Mouse (Mus musculus): Measurements from ENCODE around the gene Snrnp35. TPM values are rescaled to one million over a fixed set of nuclear protein-coding genes. Genes with fewer than 3 reads are reported as not detected.

Snrnp35 gene
- polyA plus RNA-seq, 1 experiment: 18.9 TPM

GRCm38 (mm10) chr5:124440094-124440701 is 42.7 kb upstream of the Snrnp35 start:
- TF ChIP-seq E2F4 (IDR thresholded peaks at IDR 0.05; ENCODE audit: insufficient read depth): no peak
- no peak for TF ChIP-seq TCF3 (IDR thresholded peaks at IDR 0.05; ENCODE audit: insufficient read length, low read depth)
- no peaks in the 10 kb centered on the region for H3K27me3 ChIP-seq (ENCODE audit: control insufficient read depth, insufficient read depth, insufficient read length)
- H3ac ChIP-seq (ENCODE audit: control insufficient read depth, insufficient read length): peak overlapping the region; percentile 16
- no peaks in the 10 kb centered on the region for H3K36me3 ChIP-seq (ENCODE audit: control insufficient read depth, insufficient read depth)
- peak overlapping the region; percentile 73 for H3K4me2 ChIP-seq (ENCODE audit: low read depth)
- peak overlapping the region; percentile 75 for H3K4me3 ChIP-seq
- H3K79me2 ChIP-seq (ENCODE audit: control insufficient read depth, insufficient read depth): peaks cover 42% of the 10 kb centered on the region

GRCm38 (mm10) chr5:124442628-124443027 is 40.3 kb upstream of the Snrnp35 start:
- Histone ChIP-seq H3K4me2 (ENCODE audit: low read depth) (no peak overlapping the region), H3ac (ENCODE audit: control insufficient read depth, insufficient read length) (no peak overlapping the region), H3K27me3 (ENCODE audit: control insufficient read depth, insufficient read depth, insufficient read length) (no peaks in the 10 kb centered on the region), H3K36me3 (ENCODE audit: control insufficient read depth, insufficient read depth) (no peaks in the 10 kb centered on the region), H3K4me3 (no peak overlapping the region), H3K79me2 (ENCODE audit: control insufficient read depth, insufficient read depth) (peaks cover 56% of the 10 kb centered on the region)
- TF ChIP-seq CEBPB (IDR thresholded peaks at IDR 0.05; ENCODE audit: insufficient read depth, poor library complexity, severe bottlenecking) (peak; percentile 58; the same call in 1 of the 2 replicates), MAX (IDR thresholded peaks at IDR 0.05; ENCODE audit: low read depth) (no peak)

- Histone ChIP-seq H3K27me3 (ENCODE audit: control insufficient read depth, insufficient read depth, insufficient read length) (no peaks in the 10 kb centered on the region), H3K4me3 (peak overlapping the region; percentile 58), H3K36me3 (ENCODE audit: control insufficient read depth, insufficient read depth) (peaks cover 7% of the 10 kb centered on the region), H3K79me2 (ENCODE audit: control insufficient read depth, insufficient read depth) (peaks cover 68% of the 10 kb centered on the region), H3ac (ENCODE audit: control insufficient read depth, insufficient read length) (no peak overlapping the region), H3K4me2 (ENCODE audit: low read depth) (peak overlapping the region; percentile 86)
- TF ChIP-seq E2F4 (IDR thresholded peaks at IDR 0.05; ENCODE audit: insufficient read depth) (no peak), POLR2A (IDR thresholded peaks at IDR 0.05; ENCODE audit: insufficient read length, low read depth) (no peak), SRF (IDR thresholded peaks at IDR 0.05; ENCODE audit: control insufficient read depth, insufficient read length, low read depth) (no peak), REST (IDR thresholded peaks at IDR 0.05; ENCODE audit: insufficient read depth, insufficient read length) (no peak), MYOG (IDR thresholded peaks at IDR 0.05; ENCODE audit: control insufficient read depth in 1 of 3, insufficient read depth in 1 of 3, insufficient read length in 2 of 3, low read depth in 2 of 3) (no peak), MYOD1 (IDR thresholded peaks at IDR 0.05; ENCODE audit: control insufficient read depth in 1 of 3, insufficient read length in 2 of 3, low read depth in 2 of 3) (no peak), POLR2AphosphoS2 (IDR thresholded peaks at IDR 0.05; ENCODE audit: insufficient read length, low read depth) (no peak), USF1 (IDR thresholded peaks at IDR 0.05; ENCODE audit: low read depth) (no peak)
Measured at GRCm38 (mm10) chr5:124444208-124444607, 38.7 kb upstream of the Snrnp35 start.

GRCm38 (mm10) chr5:124444661-124445561 is 38.0 kb upstream of the Snrnp35 start:
- TF ChIP-seq REST (IDR thresholded peaks at IDR 0.05; ENCODE audit: insufficient read depth, insufficient read length): no peak
- peak in 1 of 3 experiments; percentile 20 for TF ChIP-seq MYOG (IDR thresholded peaks at IDR 0.05; ENCODE audit: control insufficient read depth in 1 of 3, insufficient read depth in 1 of 3, insufficient read length in 2 of 3, low read depth in 2 of 3)
- TF ChIP-seq MYOD1 (IDR thresholded peaks at IDR 0.05; ENCODE audit: control insufficient read depth in 1 of 3, insufficient read length in 2 of 3, low read depth in 2 of 3): peak in 1 of 3 experiments; percentile 8
- peak; percentile 85 for TF ChIP-seq POLR2AphosphoS2 (IDR thresholded peaks at IDR 0.05; ENCODE audit: insufficient read length, low read depth)
- no peak for TF ChIP-seq TCF3 (IDR thresholded peaks at IDR 0.05; ENCODE audit: insufficient read length, low read depth)
- TF ChIP-seq POLR2A (IDR thresholded peaks at IDR 0.05; ENCODE audit: insufficient read length, low read depth): peak; percentile 81
- peak; percentile 26 for TF ChIP-seq E2F4 (IDR thresholded peaks at IDR 0.05; ENCODE audit: insufficient read depth)
- TF ChIP-seq CEBPB (IDR thresholded peaks at IDR 0.05; ENCODE audit: insufficient read depth, poor library complexity, severe bottlenecking): no peak
- no peak for TF ChIP-seq USF1 (IDR thresholded peaks at IDR 0.05; ENCODE audit: low read depth)
- peak overlapping the region; percentile 58 for H3K4me3 ChIP-seq

GRCm38 (mm10) chr5:124445621-124446293 is 37.2 kb upstream of the Snrnp35 start:
- H3K36me3 ChIP-seq (ENCODE audit: control insufficient read depth, insufficient read depth): peaks cover 17% of the 10 kb centered on the region
- TF ChIP-seq CEBPB (IDR thresholded peaks at IDR 0.05; ENCODE audit: insufficient read depth, poor library complexity, severe bottlenecking): no peak
- TF ChIP-seq POLR2A (IDR thresholded peaks at IDR 0.05; ENCODE audit: insufficient read length, low read depth): peak; percentile 8
- no peak for TF ChIP-seq MAX (IDR thresholded peaks at IDR 0.05; ENCODE audit: low read depth)
- TF ChIP-seq POLR2AphosphoS2 (IDR thresholded peaks at IDR 0.05; ENCODE audit: insufficient read length, low read depth): peak; percentile 18

More at GRCm38 (mm10) chr5:124444661-124445561, 38.0 kb upstream of the Snrnp35 start:
- Histone ChIP-seq H3K27me3 (ENCODE audit: control insufficient read depth, insufficient read depth, insufficient read length) (no peaks in the 10 kb centered on the region), H3K36me3 (ENCODE audit: control insufficient read depth, insufficient read depth) (peaks cover 13% of the 10 kb centered on the region), H3K4me2 (ENCODE audit: low read depth) (peak overlapping the region; percentile 86), H3K79me2 (ENCODE audit: control insufficient read depth, insufficient read depth) (peaks cover 73% of the 10 kb centered on the region), H3ac (ENCODE audit: control insufficient read depth, insufficient read length) (peak overlapping the region; percentile 98)

More at GRCm38 (mm10) chr5:124445621-124446293, 37.2 kb upstream of the Snrnp35 start:
- H3K4me3 ChIP-seq: peak overlapping the region; percentile 58
- H3ac ChIP-seq (ENCODE audit: control insufficient read depth, insufficient read length): peak overlapping the region; percentile 98
- no peaks in the 10 kb centered on the region for H3K27me3 ChIP-seq (ENCODE audit: control insufficient read depth, insufficient read depth, insufficient read length)
- peaks cover 76% of the 10 kb centered on the region for H3K79me2 ChIP-seq (ENCODE audit: control insufficient read depth, insufficient read depth)
- peak overlapping the region; percentile 74 for H3K4me2 ChIP-seq (ENCODE audit: low read depth)
